Mouse (Mus musculus): ENCODE results near the gene Zfp28. TPM values are rescaled to one million over a fixed set of nuclear protein-coding genes. Genes with fewer than 3 reads are reported as not detected.

The Zfp28 gene
- total and polyA plus RNA-seq, 3 experiments: 0.82 to 1.2 (median 1.1) TPM

GRCm38 (mm10) chr7:6343501-6344071 is 39.5 kb upstream of the Zfp28 start, which contains the start of gene Gm3854:
Gene Gm3854, plus strand, starts transcription at chr7:6343759.
- dilution Hi-C loops (cut with MboI; ENCODE audit: extremely low pct_ligation_motif_present, extremely low pct_unique_long_range_greater_than_20kb, low sequenced_read_pairs) (no loop called here), in situ Hi-C loops (cut with MboI; ENCODE audit: low pct_ligation_motif_present, low pct_unique_long_range_greater_than_20kb, low sequenced_read_pairs) (no loop called here)
- no peak for TF ChIP-seq UBTF (IDR thresholded peaks at IDR 0.05; ENCODE audit: low read depth, low read length)
- H3K4me1 ChIP-seq (ENCODE audit: control insufficient read depth in 1 of 2, insufficient read depth in 2 of 2): no peaks in the 10 kb centered on the region
- H3K79me2 ChIP-seq (replicated peaks; ENCODE audit: control insufficient read depth, extremely low read depth, insufficient read depth, poor library complexity, severe bottlenecking): no peaks in the 10 kb centered on the region
- H3K27ac ChIP-seq (ENCODE audit: insufficient read depth, low read depth): no peak within 1 kb of the TSS
- no peaks in the 10 kb centered on the region for H3K36me3 ChIP-seq (replicated peaks in 1 of 2; ENCODE audit: control insufficient read depth in 1 of 2, insufficient read depth in 1 of 2, low read length in 1 of 2)
- H3K27me3 ChIP-seq (replicated peaks): peaks cover 23% of the 10 kb centered on the region
- H3K9ac ChIP-seq (ENCODE audit: insufficient read depth, low read depth): no peak within 1 kb of the TSS
- H3K4me3 ChIP-seq (replicated peaks in 1 of 3; ENCODE audit: low read depth in 2 of 3, low read length in 2 of 3, poor library complexity in 1 of 3): no peak within 1 kb of the TSS
- peaks cover 6% of the 10 kb centered on the region for H3K9me3 ChIP-seq (replicated peaks; ENCODE audit: low read length)
- no peak within 1 kb of the TSS for H3K4me2 ChIP-seq (ENCODE audit: insufficient read depth, low read depth, poor library complexity, severe bottlenecking)
- DNase-seq (ENCODE audit: extremely low read depth): no peak

- Histone ChIP-seq H3K4me3 (replicated peaks in 1 of 3; ENCODE audit: low read depth in 2 of 3, low read length in 2 of 3, poor library complexity in 1 of 3) (no peak overlapping the region), H3K79me2 (replicated peaks; ENCODE audit: control insufficient read depth, extremely low read depth, insufficient read depth, poor library complexity, severe bottlenecking) (no peaks in the 10 kb centered on the region), H3K4me2 (ENCODE audit: insufficient read depth, low read depth, poor library complexity, severe bottlenecking) (no peak overlapping the region), H3K9ac (ENCODE audit: insufficient read depth, low read depth) (no peak overlapping the region), H3K4me1 (ENCODE audit: control insufficient read depth in 1 of 2, insufficient read depth in 2 of 2) (no peaks in the 10 kb centered on the region), H3K9me3 (replicated peaks; ENCODE audit: low read length) (peaks cover 6% of the 10 kb centered on the region), H3K27ac (ENCODE audit: insufficient read depth, low read depth) (no peak overlapping the region), H3K36me3 (replicated peaks in 1 of 2; ENCODE audit: control insufficient read depth in 1 of 2, insufficient read depth in 1 of 2, low read length in 1 of 2) (no peaks in the 10 kb centered on the region), H3K27me3 (replicated peaks) (peaks cover 20% of the 10 kb centered on the region)
- TF ChIP-seq ELF1 (IDR thresholded peaks at IDR 0.05; ENCODE audit: low read depth, low read length) (no peak), GABPA (IDR thresholded peaks at IDR 0.05; ENCODE audit: insufficient replicate concordance, low read depth, low read length) (no peak), RCOR1 (conservative IDR thresholded peaks at IDR 0.05; ENCODE audit: low read depth, low read length) (no peak), USF2 (conservative IDR thresholded peaks at IDR 0.05; ENCODE audit: low read depth, low read length) (no peak), BHLHE40 (IDR thresholded peaks at IDR 0.05; ENCODE audit: low read depth, low read length) (no peak)
- in situ Hi-C loops (cut with MboI; ENCODE audit: low pct_ligation_motif_present, low pct_unique_long_range_greater_than_20kb, low sequenced_read_pairs): no loop called here
- no peak for DNase-seq (ENCODE audit: extremely low read depth)
- dilution Hi-C loops (cut with MboI; ENCODE audit: extremely low pct_ligation_motif_present, extremely low pct_unique_long_range_greater_than_20kb, low sequenced_read_pairs): no loop called here
Measured at GRCm38 (mm10) chr7:6344124-6344523, 39.0 kb upstream of the Zfp28 start.

GRCm38 (mm10) chr7:6358121-6358520 is 25.0 kb upstream of the Zfp28 start:
- H3K9me3 ChIP-seq (replicated peaks; ENCODE audit: low read length): peaks cover 7% of the 10 kb centered on the region
- no peak overlapping the region for H3K27ac ChIP-seq (ENCODE audit: insufficient read depth, low read depth)
- no peak for DNase-seq (ENCODE audit: extremely low read depth)
- no peak overlapping the region for H3K9ac ChIP-seq (ENCODE audit: insufficient read depth, low read depth)
- H3K4me3 ChIP-seq (replicated peaks in 1 of 3; ENCODE audit: low read depth in 2 of 3, low read length in 2 of 3, poor library complexity in 1 of 3): no peak overlapping the region
- no peaks in the 10 kb centered on the region for H3K79me2 ChIP-seq (replicated peaks; ENCODE audit: control insufficient read depth, extremely low read depth, insufficient read depth, poor library complexity, severe bottlenecking)
- H3K27me3 ChIP-seq (replicated peaks): peaks cover 31% of the 10 kb centered on the region
- no peaks in the 10 kb centered on the region for H3K36me3 ChIP-seq (replicated peaks in 1 of 2; ENCODE audit: control insufficient read depth in 1 of 2, insufficient read depth in 1 of 2, low read length in 1 of 2)
- dilution Hi-C loops (cut with MboI; ENCODE audit: extremely low pct_ligation_motif_present, extremely low pct_unique_long_range_greater_than_20kb, low sequenced_read_pairs) (no loop called here), in situ Hi-C loops (cut with MboI; ENCODE audit: low pct_ligation_motif_present, low pct_unique_long_range_greater_than_20kb, low sequenced_read_pairs) (loop anchor here (25.0 kb wide), 2 partner anchors 304 to 554 kb away; no protein-coding TSS in a partner anchor)
- H3K4me2 ChIP-seq (ENCODE audit: insufficient read depth, low read depth, poor library complexity, severe bottlenecking): no peak overlapping the region
- H3K4me1 ChIP-seq (ENCODE audit: control insufficient read depth in 1 of 2, insufficient read depth in 2 of 2): no peaks in the 10 kb centered on the region
- TF ChIP-seq USF2 (conservative IDR thresholded peaks at IDR 0.05; ENCODE audit: low read depth, low read length) (no peak), JUND (conservative IDR thresholded peaks at IDR 0.05; ENCODE audit: low read depth, low read length) (no peak), ZKSCAN1 (IDR thresholded peaks at IDR 0.05; ENCODE audit: borderline replicate concordance, low read depth, low read length) (no peak), MXI1 (IDR thresholded peaks at IDR 0.05; ENCODE audit: low read depth, low read length) (no peak), CHD2 (IDR thresholded peaks at IDR 0.05; ENCODE audit: low read length) (no peak), USF1 (IDR thresholded peaks at IDR 0.05; ENCODE audit: low read depth, low read length) (no peak), ZMIZ1 (IDR thresholded peaks at IDR 0.05; ENCODE audit: low read depth, low read length) (no peak), HCFC1 (IDR thresholded peaks at IDR 0.05; ENCODE audit: low read depth, low read length) (no peak), ZNF384 (IDR thresholded peaks at IDR 0.05; ENCODE audit: low read depth, low read length) (no peak), MYC (IDR thresholded peaks at IDR 0.05; ENCODE audit: low read depth, low read length) (no peak), MAX (IDR thresholded peaks at IDR 0.05; ENCODE audit: low read length) (no peak), CHD1 (IDR thresholded peaks at IDR 0.05; ENCODE audit: low read depth, low read length) (no peak), JUN (IDR thresholded peaks at IDR 0.05; ENCODE audit: insufficient read depth, low read depth, low read length) (no peak), SMC3 (IDR thresholded peaks at IDR 0.05; ENCODE audit: low read depth, low read length) (no peak)

Measured in CH12.LX (cell line).